Mouse (Mus musculus): ENCODE results near the gene Neurl3.

GRCm38 (mm10) chr1:36294402-36294801 is 19.9 kb upstream of the Neurl3 start:
- TF ChIP-seq ZNF384 (IDR thresholded peaks at IDR 0.05; ENCODE audit: low read depth, low read length) (no peak), HCFC1 (IDR thresholded peaks at IDR 0.05; ENCODE audit: borderline replicate concordance, insufficient read depth, low read length) (no peak), CHD2 (IDR thresholded peaks at IDR 0.05; ENCODE audit: low read depth, low read length) (no peak)
